Mouse (Mus musculus): Measurements from ENCODE around the gene Spi1.

- TF ChIP-seq HCFC1 (IDR thresholded peaks at IDR 0.05; ENCODE audit: borderline replicate concordance, insufficient read depth, low read length) = no peak
- TF ChIP-seq CHD2 (IDR thresholded peaks at IDR 0.05; ENCODE audit: low read depth, low read length) = no peak
- TF ChIP-seq MAFK (IDR thresholded peaks at IDR 0.05; ENCODE audit: insufficient read depth, low read depth, low read length) = no peak
- no peak for TF ChIP-seq ZC3H11A (IDR thresholded peaks at IDR 0.05; ENCODE audit: borderline replicate concordance, low read depth, low read length)
- TF ChIP-seq ZNF384 (IDR thresholded peaks at IDR 0.05; ENCODE audit: low read depth, low read length) = no peak
Measured at GRCm38 (mm10) chr2:91162952-91163351, 80.8 kb downstream of the Spi1 start.

All from ES-E14 (cell line).